Mouse (Mus musculus) lung, embryonic 16.5 days (tissue): ENCODE measurements at regions not wholly inside any gene's neighbourhood (a gene's known extent, or its start where the extent isn't known, plus 50 kb on each side); places are given as distances from the start of the nearest gene placed in this dataset.

Source experiments
- ATAC-seq: fragments of 200-750 bp; cut with Nextera tagmentation; 2 replicates; pipeline ENCODE4 v1.8.0; 2017; ENCODE audit warnings: low read depth, mild to moderate bottlenecking, moderate library complexity
- H3K27ac ChIP-seq: fragments of 300-500 bp; sonication (generic); 2 replicates; pipeline ENCODE4 v1.5.1; 2014; ENCODE audit warnings: mild to moderate bottlenecking, control low read depth, low read length
- H3K27me3 ChIP-seq: fragments of 300-500 bp; sonication (generic); 2 replicates; pipeline ENCODE4 v1.6.1; 2014; ENCODE audit warnings: low read depth, low read length, mixed read lengths; ENCODE audit not compliant: control insufficient read depth, insufficient read depth
- H3K36me3 ChIP-seq: fragments of 300-500 bp; sonication (generic); 2 replicates; pipeline ENCODE4 v1.6.1; 2014; ENCODE audit warnings: low read length; ENCODE audit not compliant: control insufficient read depth, insufficient read depth
- H3K4me1 ChIP-seq: fragments of 300-500 bp; sonication (generic); replicated peaks from 2 replicates; pipeline ENCODE4 v1.6.1; 2014; ENCODE audit warnings: low read length, mixed read lengths; ENCODE audit not compliant: control insufficient read depth, insufficient read depth
- H3K4me2 ChIP-seq: fragments of 300-500 bp; sonication (generic); 2 replicates; pipeline ENCODE4 v1.6.1; 2014; ENCODE audit warnings: low read depth, low read length, control low read depth
- H3K4me3 ChIP-seq: fragments of 300-500 bp; sonication (generic); 2 replicates; pipeline ENCODE4 v1.5.1; 2014; ENCODE audit warnings: mild to moderate bottlenecking, low read length, control low read depth
- H3K9ac ChIP-seq: fragments of 300-500 bp; sonication (generic); 2 replicates; pipeline ENCODE4 v1.6.1; 2014; ENCODE audit warnings: low read length, control low read depth
- H3K9me3 ChIP-seq: fragments of 300-500 bp; sonication (generic); 2 replicates; pipeline ENCODE4 v1.6.1; 2016; ENCODE audit warnings: low read length; ENCODE audit not compliant: control insufficient read depth
- WGBS: fragments of 180-500 bp; shearing (Covaris S2); extraction: QIAGEN DNeasy Blood & Tissue Kit; methylation state at CpG from one replicate; pipeline ENCODE4 v1.1.7; 2014; 5-methylcytosine and 5-hydroxymethylcytosine counted together

DNA sequence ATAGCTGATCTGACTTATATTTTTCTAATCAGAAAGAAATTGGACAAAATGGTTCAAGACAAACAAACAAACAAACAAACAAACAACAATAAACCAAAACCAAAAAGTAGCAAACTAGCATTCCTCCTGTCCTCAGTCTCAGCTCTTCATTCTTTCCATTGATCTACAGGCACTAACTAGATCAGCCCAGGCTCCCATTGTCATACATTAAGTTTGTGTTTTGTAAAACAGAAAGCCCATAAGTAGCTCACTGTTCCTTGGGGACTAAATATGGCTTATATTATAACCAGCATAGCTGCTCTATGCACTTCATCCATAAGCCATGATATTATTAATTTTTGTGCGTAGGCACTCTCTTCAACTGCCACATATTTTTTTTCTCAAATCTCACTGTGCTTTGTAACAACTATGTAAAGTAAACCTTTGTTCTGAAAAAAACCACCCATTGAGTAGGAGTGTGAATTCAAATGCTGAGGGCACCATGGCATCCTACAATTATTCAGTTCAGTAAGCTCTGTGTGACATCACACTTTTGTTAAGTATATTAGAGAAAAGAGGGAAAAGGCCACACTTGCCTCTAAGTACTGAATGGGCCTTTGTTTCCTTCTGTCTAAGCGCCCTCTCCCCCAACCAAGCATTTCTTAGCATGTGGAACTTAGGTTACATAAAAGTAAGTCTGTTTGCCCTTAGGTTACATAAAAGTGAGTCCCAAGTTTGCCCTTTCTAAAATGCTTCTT, 108.7 kb upstream of the Abcb5 start:
- H3K9me3 ChIP-seq: no peaks in the 10 kb centered on the region
- H3K27me3 ChIP-seq: no peaks in the 10 kb centered on the region
- no peaks in the 10 kb centered on the region for H3K4me1 ChIP-seq
- ATAC-seq: no peak
- H3K4me3 ChIP-seq: no peak overlapping the region
- H3K27ac ChIP-seq: no peak overlapping the region
- no peaks in the 10 kb centered on the region for H3K36me3 ChIP-seq
- no peak overlapping the region for H3K4me2 ChIP-seq
- 57% methylated on average over 2 of the region's 2 CpGs for WGBS
- H3K9ac ChIP-seq: no peak overlapping the region

DNA sequence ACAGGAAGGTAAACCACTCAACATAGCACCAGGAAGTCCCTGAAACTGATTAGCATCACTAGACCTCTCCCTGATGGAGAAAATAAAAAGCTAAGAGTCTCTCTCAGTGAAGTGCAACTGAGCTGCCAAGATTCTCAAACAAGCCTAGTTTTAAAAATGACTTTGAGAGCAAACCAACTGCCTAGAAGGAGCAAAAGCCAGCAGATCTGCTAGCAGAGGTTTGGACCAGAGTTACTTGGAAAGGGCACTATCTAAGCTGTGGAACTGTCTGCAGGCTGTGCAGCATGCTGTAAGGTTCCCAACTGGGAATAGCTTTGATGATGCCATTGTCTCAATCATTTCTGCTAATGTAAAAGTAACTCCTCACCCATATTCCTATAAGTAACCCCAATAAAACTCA, 107.9 kb upstream of the Abcb5 start:
- H3K27me3 ChIP-seq: no peaks in the 10 kb centered on the region
- H3K9ac ChIP-seq: no peak overlapping the region
- H3K36me3 ChIP-seq: no peaks in the 10 kb centered on the region
- no peaks in the 10 kb centered on the region for H3K9me3 ChIP-seq
- no peak for ATAC-seq
- no peak overlapping the region for H3K27ac ChIP-seq
- H3K4me2 ChIP-seq: no peak overlapping the region
- H3K4me3 ChIP-seq: no peak overlapping the region
- H3K4me1 ChIP-seq: no peaks in the 10 kb centered on the region

DNA sequence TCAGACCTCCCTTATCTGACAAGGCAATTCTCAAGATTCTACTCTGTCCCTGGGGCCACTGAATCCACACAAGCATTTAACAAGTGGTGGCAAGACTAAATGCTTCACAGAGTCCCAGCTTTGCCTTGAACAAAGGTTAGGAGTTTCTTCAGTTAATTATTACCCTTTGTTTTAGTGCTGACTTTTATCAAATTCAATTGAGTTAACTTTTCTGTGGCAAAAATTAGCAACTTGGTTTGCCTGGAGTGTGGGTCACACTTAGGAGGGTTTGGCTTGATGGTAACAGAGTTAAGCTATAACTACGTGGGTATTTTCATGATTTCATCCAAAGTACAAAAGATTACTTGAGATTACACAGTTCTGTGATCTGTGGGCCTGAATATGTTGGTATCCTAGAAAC, 104.7 kb upstream of the Abcb5 start:
- H3K36me3 ChIP-seq: no peaks in the 10 kb centered on the region
- H3K27me3 ChIP-seq: no peaks in the 10 kb centered on the region
- no peaks in the 10 kb centered on the region for H3K4me1 ChIP-seq
- H3K27ac ChIP-seq: no peak overlapping the region
- no peak overlapping the region for H3K9ac ChIP-seq
- 52% methylated on average over 1 of the region's 1 CpGs for WGBS
- ATAC-seq: no peak
- no peak overlapping the region for H3K4me3 ChIP-seq
- H3K9me3 ChIP-seq: no peaks in the 10 kb centered on the region
- H3K4me2 ChIP-seq: no peak overlapping the region

DNA sequence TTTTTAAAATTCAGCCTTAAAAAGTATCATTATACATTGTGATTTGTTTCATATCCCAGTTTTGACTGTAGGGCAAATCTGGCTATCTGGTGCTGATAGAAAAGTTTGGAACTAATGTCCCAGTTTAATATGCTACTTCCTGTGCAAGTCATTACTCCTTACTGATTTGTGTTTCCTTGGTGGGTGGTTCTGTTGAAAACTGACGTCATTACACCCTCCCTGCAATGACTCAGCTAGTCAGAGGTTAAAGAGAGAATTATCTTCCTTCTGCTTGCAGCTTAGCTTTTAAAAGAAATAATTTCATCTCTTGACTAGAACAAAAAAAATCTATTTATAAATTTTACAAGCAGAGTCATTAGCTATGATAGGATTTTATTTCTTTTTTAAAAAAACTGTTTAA, 104.2 kb upstream of the Abcb5 start:
- no peaks in the 10 kb centered on the region for H3K36me3 ChIP-seq
- no peaks in the 10 kb centered on the region for H3K27me3 ChIP-seq
- WGBS: 2% methylated on average over 1 of the region's 1 CpGs
- no peaks in the 10 kb centered on the region for H3K9me3 ChIP-seq
- ATAC-seq: no peak
- H3K27ac ChIP-seq: no peak overlapping the region
- no peaks in the 10 kb centered on the region for H3K4me1 ChIP-seq
- H3K4me3 ChIP-seq: no peak overlapping the region
- H3K9ac ChIP-seq: no peak overlapping the region
- no peak overlapping the region for H3K4me2 ChIP-seq

DNA sequence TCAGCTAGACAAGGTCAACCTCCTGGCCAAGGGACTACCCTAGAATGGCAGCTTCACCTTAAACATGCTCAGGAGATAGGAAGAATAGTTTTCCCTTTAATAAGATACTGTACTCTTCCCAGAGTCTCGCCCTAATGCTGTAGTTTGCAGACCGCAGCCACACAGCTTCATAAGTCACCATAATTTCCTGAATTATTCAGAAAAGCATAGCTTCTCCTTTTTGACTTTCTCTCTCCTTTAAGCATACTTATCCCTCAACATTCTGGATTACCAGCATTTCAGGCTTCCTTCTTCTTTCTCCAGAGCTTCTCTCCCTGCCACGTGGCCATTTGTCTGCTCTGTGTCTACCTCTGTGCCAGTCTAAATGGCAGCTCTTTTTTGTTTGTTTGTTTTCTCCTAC, 103.5 kb upstream of the Abcb5 start:
- no peak for ATAC-seq
- H3K9ac ChIP-seq: no peak overlapping the region
- H3K27me3 ChIP-seq: no peaks in the 10 kb centered on the region
- no peak overlapping the region for H3K4me2 ChIP-seq
- H3K4me1 ChIP-seq: no peaks in the 10 kb centered on the region
- H3K36me3 ChIP-seq: no peaks in the 10 kb centered on the region
- WGBS: 76% methylated on average over 3 of the region's 3 CpGs
- H3K4me3 ChIP-seq: no peak overlapping the region
- no peaks in the 10 kb centered on the region for H3K9me3 ChIP-seq
- no peak overlapping the region for H3K27ac ChIP-seq

DNA sequence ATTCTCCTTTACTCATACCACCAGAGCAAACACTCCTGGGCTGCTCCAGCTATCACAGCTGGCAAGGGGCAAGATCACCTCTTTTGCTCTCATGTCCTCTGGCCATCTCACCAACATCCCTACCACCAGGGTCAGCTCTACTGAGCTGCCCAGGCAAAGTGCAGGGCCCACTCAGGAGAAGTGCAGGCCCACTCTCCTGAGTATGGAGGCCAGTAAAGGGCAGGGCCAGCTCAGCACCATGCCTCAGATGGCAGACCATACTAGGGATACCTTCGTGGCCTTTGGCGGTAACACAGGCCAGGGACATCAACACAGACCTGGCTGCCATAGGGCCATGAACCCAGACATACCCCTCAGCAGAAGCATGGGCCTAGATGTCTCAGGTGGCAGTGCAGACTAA, 101.9 kb upstream of the Abcb5 start:
- no peaks in the 10 kb centered on the region for H3K4me1 ChIP-seq
- no peak overlapping the region for H3K9ac ChIP-seq
- H3K9me3 ChIP-seq: no peaks in the 10 kb centered on the region
- WGBS: 100% methylated on average over 2 of the region's 2 CpGs
- no peaks in the 10 kb centered on the region for H3K36me3 ChIP-seq
- H3K27ac ChIP-seq: no peak overlapping the region
- no peak overlapping the region for H3K4me2 ChIP-seq
- H3K27me3 ChIP-seq: no peaks in the 10 kb centered on the region
- no peak overlapping the region for H3K4me3 ChIP-seq
- ATAC-seq: no peak

DNA sequence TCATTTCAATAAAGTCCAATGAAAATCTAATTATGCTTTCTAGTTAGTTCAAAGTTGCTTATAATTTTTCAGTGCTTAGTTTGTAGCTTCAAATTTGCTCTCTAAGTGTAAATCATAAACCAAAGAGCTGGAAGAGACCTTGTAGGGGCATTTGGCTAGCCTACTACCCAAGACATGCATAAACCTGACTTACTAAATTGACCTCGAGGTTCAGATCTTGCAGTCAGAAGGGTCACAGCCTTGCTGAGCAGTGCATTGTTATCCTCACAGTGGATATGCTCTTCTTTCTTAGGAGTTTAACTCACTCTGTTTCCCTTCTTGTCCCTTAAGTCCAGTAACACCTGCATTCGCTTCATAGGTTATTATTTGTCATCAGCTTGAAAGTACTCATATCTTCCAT, 96.7 kb upstream of the Abcb5 start:
- Histone ChIP-seq H3K4me2 (no peak overlapping the region), H3K4me3 (no peak overlapping the region), H3K27ac (peak overlapping the region; percentile 17; the same call in 1 of the 2 replicates), H3K27me3 (no peaks in the 10 kb centered on the region), H3K36me3 (no peaks in the 10 kb centered on the region), H3K9me3 (no peaks in the 10 kb centered on the region), H3K4me1 (no peaks in the 10 kb centered on the region; the same call in 1 of the 2 replicates), H3K9ac (no peak overlapping the region)
- WGBS: 67% methylated on average over 2 of the region's 2 CpGs
- ATAC-seq: no peak

DNA sequence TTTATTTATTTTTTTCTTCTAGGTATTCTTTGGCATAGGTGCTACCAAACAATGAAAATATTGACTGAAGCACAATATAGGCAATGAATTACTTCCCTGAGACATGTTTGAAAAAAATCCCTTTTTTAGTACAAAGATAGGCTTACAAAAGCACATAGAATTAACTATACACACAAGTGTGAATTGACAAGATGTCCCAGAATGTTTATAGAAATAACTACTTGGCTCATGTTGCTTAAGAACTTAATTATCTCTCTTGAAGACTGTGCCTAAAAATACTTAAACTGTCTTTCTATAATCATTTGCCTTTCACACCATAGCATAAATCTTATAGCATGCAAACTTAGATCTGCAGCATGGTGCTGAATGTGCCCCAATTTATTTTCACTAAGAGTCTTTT, 96.3 kb upstream of the Abcb5 start:
- Histone ChIP-seq H3K27me3 (no peaks in the 10 kb centered on the region), H3K4me1 (no peaks in the 10 kb centered on the region; the same call in 1 of the 2 replicates), H3K9ac (no peak overlapping the region), H3K4me2 (no peak overlapping the region), H3K4me3 (no peak overlapping the region), H3K36me3 (no peaks in the 10 kb centered on the region), H3K9me3 (no peaks in the 10 kb centered on the region), H3K27ac (no peak overlapping the region)
- ATAC-seq: 0 out of 2 replicates have a peak, but pooled peaks have one; percentile 41

DNA sequence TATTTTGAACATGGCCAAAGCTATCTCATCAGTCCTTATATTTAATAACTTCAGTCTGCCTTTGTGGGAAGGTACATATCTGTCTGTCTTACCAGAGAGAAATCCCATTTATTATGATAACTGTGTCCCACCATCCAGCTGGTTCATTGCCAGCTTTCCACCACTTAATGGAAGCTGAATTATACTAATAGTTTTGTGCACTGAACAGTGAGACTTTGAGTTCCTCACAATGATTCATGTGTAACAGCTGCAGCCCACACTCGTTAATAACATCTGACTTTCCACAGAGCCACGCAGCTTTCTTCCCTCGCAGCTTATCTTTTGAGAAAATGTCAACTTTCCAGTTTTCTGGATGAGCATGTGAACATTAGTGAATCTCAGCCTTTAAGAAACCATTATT, 88.3 kb upstream of the Abcb5 start:
- H3K36me3 ChIP-seq: no peaks in the 10 kb centered on the region
- H3K27ac ChIP-seq: no peak overlapping the region
- ATAC-seq: no peak
- H3K4me1 ChIP-seq: no peaks in the 10 kb centered on the region
- no peak overlapping the region for H3K4me2 ChIP-seq
- no peaks in the 10 kb centered on the region for H3K27me3 ChIP-seq
- H3K9me3 ChIP-seq: no peaks in the 10 kb centered on the region
- WGBS: 16% methylated on average over 3 of the region's 3 CpGs
- no peak overlapping the region for H3K4me3 ChIP-seq
- no peak overlapping the region for H3K9ac ChIP-seq
